Comparison of ENCODE assay signal across 15 mouse cellular contexts in genomic region chr5:96919149-96919548, GRCm38 (mm10).
DNase-seq lines count a peak whose midpoint lies in the region; ATAC-seq and TF ChIP-seq lines count a peak whose summit lies in the region.
"Had no signal": no experiment of that assay in that cellular context is flagged by ENCODE, and none has a peak within 500 bp of the region (broad histone marks: within the 10 kb centered on the region; RNA-seq: fewer than 3 reads in every experiment).

No protein-coding gene starts in this region.

- ATAC-seq in heart, embryonic 11.5 days (replicated peaks; ENCODE audit: insufficient number of reproducible peaks, low FRiP score, low TSS enrichment), result peak; percentile 64
- ATAC-seq in activated CD4-positive, CD25-positive, alpha-beta regulatory T cell, adult 4 months, result peak; percentile 14
- peak; percentile 87 for ATAC-seq in intestine, postnatal 0 days

- no peaks in the 10 kb centered on the region for H3K9me3 ChIP-seq in heart, embryonic 11.5 days (replicated peaks; ENCODE audit: control insufficient read depth, low read length)
- H3K9me3 ChIP-seq in intestine, postnatal 0 days (ENCODE audit: control insufficient read depth), result no peaks in the 10 kb centered on the region
- H3K9me3 ChIP-seq: embryonic facial prominence, embryonic 15.5 days; neural tube, embryonic 12.5 days had no signal

- intact Hi-C loops in left cerebral cortex, postnatal 14 days (cut with DNase I), result no loop called here

- H3K4me3 ChIP-seq in heart, embryonic 11.5 days (ENCODE audit: low read depth, low read length), result no peak overlapping the region
- H3K4me3 ChIP-seq in intestine, postnatal 0 days (ENCODE audit: low read depth, low read length), result no peak overlapping the region
- H3K4me3 ChIP-seq in small intestine, adult 2 months (ENCODE audit: low read depth, low read length), result no peak overlapping the region
- H3K4me3 ChIP-seq: embryonic facial prominence, embryonic 15.5 days; gastrocnemius, adult 2 months; neural tube, embryonic 12.5 days had no signal

- DNase-seq in heart, adult 18-20 months, result no peak
- DNase-seq in left cerebral cortex, postnatal 14 days (ENCODE audit: low spot score in 2 of 2), result no peak
- no peak for DNase-seq in adrenal gland, adult 18-20 months (ENCODE audit: low spot score in 2 of 2)
- DNase-seq in layer of hippocampus, postnatal 25 days (ENCODE audit: extremely low spot score in 1 of 2, low spot score in 1 of 2), result no peak
- DNase-seq: B cell, adult 2 months; cerebellum, adult 11-12 months; gastrocnemius, adult 2 months; kidney, postnatal 36 days; right cerebral cortex, postnatal 25 days had no signal

- WGBS in heart, embryonic 11.5 days (ENCODE audit: insufficient replicate concordance), result 53% methylated on average over 6 of the region's 6 CpGs
- 31% methylated on average over 6 of the region's 6 CpGs for WGBS in intestine, postnatal 0 days
- WGBS in small intestine, adult 2 months, result 20% methylated on average over 6 of the region's 6 CpGs

- peaks cover 8% of the 10 kb centered on the region; the same call in 1 of the 2 replicates for H3K4me1 ChIP-seq in heart, embryonic 11.5 days (ENCODE audit: control insufficient read depth, insufficient read depth, low read length)
- 0 out of 2 replicates have a peak, but pooled peaks cover 6% of the 10 kb centered on the region for H3K4me1 ChIP-seq in intestine, postnatal 0 days (replicated peaks; ENCODE audit: control insufficient read depth, insufficient read depth, low read length)
- H3K4me1 ChIP-seq in small intestine, adult 2 months (ENCODE audit: control insufficient read depth, insufficient read depth, insufficient read length, low read length), result peaks cover 22% of the 10 kb centered on the region; the same call in 1 of the 2 replicates

- H3K36me3 ChIP-seq in heart, embryonic 11.5 days (ENCODE audit: control insufficient read depth, insufficient read depth, low read length), result no peaks in the 10 kb centered on the region
- H3K36me3 ChIP-seq in intestine, postnatal 0 days (ENCODE audit: control insufficient read depth, insufficient read depth), result 0 out of 2 replicates have a peak, but pooled peaks cover 3% of the 10 kb centered on the region
- H3K36me3 ChIP-seq in small intestine, adult 2 months (ENCODE audit: control insufficient read depth, insufficient read depth, low read length), result no peaks in the 10 kb centered on the region
- H3K36me3 ChIP-seq: embryonic facial prominence, embryonic 15.5 days; neural tube, embryonic 12.5 days had no signal

- TF ChIP-seq CTCF in intestine, postnatal 0 days (IDR thresholded peaks at IDR 0.05; ENCODE audit: low read depth), result no peak
- TF ChIP-seq CTCF in small intestine, adult 2 months (IDR thresholded peaks at IDR 0.05; ENCODE audit: extremely low read depth, insufficient read length, insufficient replicate concordance, low read depth, low read length), result no peak

- H3K27ac ChIP-seq in heart, embryonic 11.5 days (ENCODE audit: low read depth, low read length), result peak overlapping the region; percentile 84
- H3K27ac ChIP-seq in intestine, postnatal 0 days (ENCODE audit: low read depth, low read length), result peak overlapping the region; percentile 68
- peak overlapping the region; percentile 45 for H3K27ac ChIP-seq in small intestine, adult 2 months (ENCODE audit: insufficient read depth, low read depth, low read length)
- H3K27ac ChIP-seq: embryonic facial prominence, embryonic 15.5 days; gastrocnemius, adult 2 months; neural tube, embryonic 12.5 days had no signal

- no peak overlapping the region for H3K4me2 ChIP-seq in heart, embryonic 11.5 days
- no peak overlapping the region for H3K4me2 ChIP-seq in intestine, postnatal 0 days (replicated peaks; ENCODE audit: low read depth)
- H3K4me2 ChIP-seq: embryonic facial prominence, embryonic 15.5 days; neural tube, embryonic 12.5 days had no signal

- no peaks in the 10 kb centered on the region for H3K27me3 ChIP-seq in heart, embryonic 11.5 days (ENCODE audit: control insufficient read depth, insufficient read depth, low read length)
- H3K27me3 ChIP-seq in intestine, postnatal 0 days (replicated peaks; ENCODE audit: control insufficient read depth, insufficient read depth, low read length), result no peaks in the 10 kb centered on the region
- H3K27me3 ChIP-seq in small intestine, adult 2 months (ENCODE audit: control insufficient read depth, insufficient read depth, low read length), result no peaks in the 10 kb centered on the region
- H3K27me3 ChIP-seq: embryonic facial prominence, embryonic 15.5 days; neural tube, embryonic 12.5 days had no signal

- no peak for TF ChIP-seq POLR2A in small intestine, adult 2 months (IDR thresholded peaks at IDR 0.05; ENCODE audit: low read depth, low read length)

- H3K9ac ChIP-seq in heart, embryonic 11.5 days (ENCODE audit: low read depth, low read length), result no peak overlapping the region
- H3K9ac ChIP-seq in intestine, postnatal 0 days (ENCODE audit: low read depth, low read length), result no peak overlapping the region
- H3K9ac ChIP-seq: embryonic facial prominence, embryonic 15.5 days; neural tube, embryonic 12.5 days had no signal

Comparison
In these comparisons a context has a peak if more than half of its experiments do, and no peak if none do; other contexts are left out.
1. ATAC-seq: peak in every context shown above with its lines; median percentile 87 in intestine, postnatal 0 days; 64 in heart, embryonic 11.5 days; 14 in activated CD4-positive, CD25-positive, alpha-beta regulatory T cell, adult 4 months.